Mouse (Mus musculus): ENCODE data around the gene Hydin.
"Not testable (repeated sequence)": the region's sequence is repeated elsewhere in the genome, so short reads cannot be mapped to it uniquely, and the experiment has no call there.

Gene Hydin

GRCm38 (mm10) chr8:110266741-110267140 is at the start of gene Hydin:
Hydin (plus strand) TSS chr8:110266977.
- DNase-seq (ENCODE audit: low spot score in 2 of 2) = no peak

- DNase-seq (ENCODE audit: low spot score in 2 of 2) = no peak
Observed at GRCm38 (mm10) chr8:110217198-110217597, 49.6 kb upstream of the Hydin start.

- peak; percentile 91 to 92 for DNase-seq (ENCODE audit: low spot score in 2 of 2)
Observed at GRCm38 (mm10) chr8:110217681-110218131, 49.1 kb upstream of the Hydin start.

GRCm38 (mm10) chr8:110218511-110218910 is 48.3 kb upstream of the Hydin start:
- no peak for DNase-seq (ENCODE audit: low spot score in 2 of 2)

GRCm38 (mm10) chr8:110220936-110221335 is 45.8 kb upstream of the Hydin start:
- DNase-seq (ENCODE audit: low spot score in 2 of 2) = no peak

- DNase-seq (ENCODE audit: low spot score in 2 of 2) = no peak
Observed at GRCm38 (mm10) chr8:110230803-110231202, 36.0 kb upstream of the Hydin start.

- DNase-seq (ENCODE audit: low spot score in 2 of 2) = no peak
Observed at GRCm38 (mm10) chr8:110242278-110243177, 24.2 kb upstream of the Hydin start.

- no peak for DNase-seq (ENCODE audit: low spot score in 2 of 2)
Observed at GRCm38 (mm10) chr8:110244566-110244965, 22.2 kb upstream of the Hydin start.

- DNase-seq (ENCODE audit: low spot score in 2 of 2) = no peak
Observed at GRCm38 (mm10) chr8:110247238-110247637, 19.5 kb upstream of the Hydin start.

- no peak for DNase-seq (ENCODE audit: low spot score in 2 of 2)
Observed at GRCm38 (mm10) chr8:110253986-110254385, 12.8 kb upstream of the Hydin start.

- no peak for DNase-seq (ENCODE audit: low spot score in 2 of 2)
Observed at GRCm38 (mm10) chr8:110265796-110266305, 926 bp upstream of the Hydin start.

GRCm38 (mm10) chr8:110267268-110267667 is 491 bp downstream of the Hydin start:
- DNase-seq (ENCODE audit: low spot score in 2 of 2) = no peak

- no peak for DNase-seq (ENCODE audit: low spot score in 2 of 2)
Observed at GRCm38 (mm10) chr8:110270659-110271058, 3.9 kb downstream of the Hydin start.

- DNase-seq (ENCODE audit: low spot score in 2 of 2) = no peak
Observed at GRCm38 (mm10) chr8:110273394-110273793, 6.6 kb downstream of the Hydin start.

- no peak for DNase-seq (ENCODE audit: low spot score in 2 of 2)
Observed at GRCm38 (mm10) chr8:110275465-110276258, 8.9 kb downstream of the Hydin start.

- DNase-seq (ENCODE audit: low spot score in 2 of 2) = no peak
Observed at GRCm38 (mm10) chr8:110276259-110276560, 9.4 kb downstream of the Hydin start.

GRCm38 (mm10) chr8:110312715-110313114 is 45.9 kb downstream of the Hydin start:
- no peak for DNase-seq (ENCODE audit: low spot score in 2 of 2)

- no peak for DNase-seq (ENCODE audit: low spot score in 2 of 2)
Observed at GRCm38 (mm10) chr8:110315826-110316225, 49.0 kb downstream of the Hydin start.

GRCm38 (mm10) chr8:110319586-110319985 is 52.8 kb downstream of the Hydin start:
- no peak for DNase-seq (ENCODE audit: low spot score in 2 of 2)

GRCm38 (mm10) chr8:110321446-110321845 is 54.7 kb downstream of the Hydin start:
- no peak for DNase-seq (ENCODE audit: low spot score in 2 of 2)

GRCm38 (mm10) chr8:110323981-110324574 is 57.3 kb downstream of the Hydin start:
- no peak for DNase-seq (ENCODE audit: low spot score in 2 of 2)

GRCm38 (mm10) chr8:110327120-110327519 is 60.3 kb downstream of the Hydin start:
- not testable (repeated sequence) for DNase-seq (ENCODE audit: low spot score in 2 of 2)

All from spleen, postnatal 14 days (tissue).